Mouse (Mus musculus): ENCODE results near the gene Osbpl9. TPM values are rescaled to one million over a fixed set of nuclear protein-coding genes. Genes with fewer than 3 reads are reported as not detected.

Gene Osbpl9
- polyA plus RNA-seq, 1 experiment: 113 TPM

- Histone ChIP-seq H3K4me3 (ENCODE audit: insufficient read depth, low read length) (no peak overlapping the region), H3K27ac (ENCODE audit: insufficient read depth, low read length) (no peak overlapping the region), H3K4me1 (ENCODE audit: control insufficient read depth, insufficient read depth, low read length) (0 out of 2 replicates have a peak, but pooled peaks cover 2% of the 10 kb centered on the region)
- no peak for TF ChIP-seq CTCF (IDR thresholded peaks at IDR 0.05; ENCODE audit: borderline replicate concordance, insufficient read depth, low read length)
- TF ChIP-seq POLR2A (IDR thresholded peaks at IDR 0.05; ENCODE audit: low read depth, low read length): no peak
Measured at GRCm38 (mm10) chr4:109042739-109043138, 159.3 kb downstream of the Osbpl9 start.

- TF ChIP-seq CTCF (IDR thresholded peaks at IDR 0.05; ENCODE audit: borderline replicate concordance, insufficient read depth, low read length) (peak; percentile 72; the same call in 1 of the 2 replicates), POLR2A (IDR thresholded peaks at IDR 0.05; ENCODE audit: low read depth, low read length) (no peak)
- H3K4me3 ChIP-seq (ENCODE audit: insufficient read depth, low read length): no peak overlapping the region
- H3K27ac ChIP-seq (ENCODE audit: insufficient read depth, low read length): no peak overlapping the region
- no peaks in the 10 kb centered on the region for H3K4me1 ChIP-seq (ENCODE audit: control insufficient read depth, insufficient read depth, low read length)
Measured at GRCm38 (mm10) chr4:109036327-109036726, 165.7 kb downstream of the Osbpl9 start.

DNA sequence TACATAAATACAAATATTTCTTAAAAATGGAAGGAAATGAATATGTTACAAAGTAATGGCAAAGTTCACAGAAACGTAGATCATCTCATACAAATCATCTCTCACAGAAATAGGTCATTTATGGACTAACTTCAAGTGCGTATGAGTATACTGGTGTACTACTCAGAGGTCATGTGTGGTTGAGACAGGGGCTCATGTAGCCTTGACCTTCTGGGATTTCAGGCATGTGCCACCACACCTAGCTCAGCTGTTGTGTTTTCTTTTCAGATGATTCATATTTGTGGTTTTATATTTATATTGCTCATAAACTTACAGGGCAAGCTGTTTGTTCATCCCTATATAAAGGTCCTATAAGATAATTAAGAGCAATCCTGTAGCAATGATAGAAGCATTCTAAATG is 171.8 kb downstream of the Osbpl9 start:
- no peak overlapping the region for H3K27ac ChIP-seq (ENCODE audit: insufficient read depth, low read length)
- TF ChIP-seq POLR2A (IDR thresholded peaks at IDR 0.05; ENCODE audit: low read depth, low read length) (no peak), CTCF (IDR thresholded peaks at IDR 0.05; ENCODE audit: borderline replicate concordance, insufficient read depth, low read length) (no peak)
- no peak overlapping the region for H3K4me3 ChIP-seq (ENCODE audit: insufficient read depth, low read length)
- no peaks in the 10 kb centered on the region for H3K4me1 ChIP-seq (ENCODE audit: control insufficient read depth, insufficient read depth, low read length)

DNA sequence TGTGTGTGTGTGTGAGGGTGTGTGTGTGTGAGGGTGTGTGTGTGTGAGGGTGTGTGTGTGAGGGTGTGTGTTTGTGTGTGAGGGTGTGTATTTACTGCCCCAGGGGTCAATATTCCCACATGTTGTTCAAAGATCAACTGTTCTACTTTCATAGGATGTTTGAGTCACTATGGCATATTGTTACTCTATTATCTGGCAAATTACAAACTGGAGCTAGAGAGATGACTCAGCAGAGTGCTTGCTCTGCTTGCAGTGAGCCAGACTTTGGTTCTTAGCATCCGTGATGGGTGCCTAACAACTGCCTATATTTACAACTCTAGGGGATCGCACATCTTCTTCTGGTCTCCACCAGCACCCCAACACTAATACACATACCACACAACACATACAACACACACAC is 172.2 kb downstream of the Osbpl9 start:
- no peaks in the 10 kb centered on the region for H3K4me1 ChIP-seq (ENCODE audit: control insufficient read depth, insufficient read depth, low read length)
- H3K4me3 ChIP-seq (ENCODE audit: insufficient read depth, low read length): no peak overlapping the region
- TF ChIP-seq POLR2A (IDR thresholded peaks at IDR 0.05; ENCODE audit: low read depth, low read length) (no peak), CTCF (IDR thresholded peaks at IDR 0.05; ENCODE audit: borderline replicate concordance, insufficient read depth, low read length) (no peak)
- no peak overlapping the region for H3K27ac ChIP-seq (ENCODE audit: insufficient read depth, low read length)

DNA sequence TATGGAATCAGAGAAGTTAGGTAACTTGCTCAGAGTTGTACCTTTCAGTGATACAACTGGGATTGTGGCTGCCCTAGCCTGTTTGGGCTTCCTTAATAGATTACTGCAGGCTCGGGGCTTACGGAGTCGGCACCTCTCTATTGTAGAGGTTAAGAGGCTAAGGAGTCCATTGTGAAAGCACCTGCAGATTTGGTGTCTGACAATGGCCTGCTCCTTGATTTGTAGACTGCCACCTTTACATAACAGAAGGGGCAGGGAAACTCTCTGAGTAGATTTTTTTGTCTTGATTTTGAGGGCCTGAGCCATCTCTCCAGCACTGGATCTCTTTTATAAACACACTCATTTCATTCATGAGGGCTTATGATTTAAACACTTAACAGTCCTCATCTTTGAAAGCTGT is 175.5 kb downstream of the Osbpl9 start:
- Histone ChIP-seq H3K4me1 (ENCODE audit: control insufficient read depth, insufficient read depth, low read length) (no peaks in the 10 kb centered on the region), H3K4me3 (ENCODE audit: insufficient read depth, low read length) (no peak overlapping the region), H3K27ac (ENCODE audit: insufficient read depth, low read length) (no peak overlapping the region)
- no peak for TF ChIP-seq CTCF (IDR thresholded peaks at IDR 0.05; ENCODE audit: borderline replicate concordance, insufficient read depth, low read length)
- no peak for TF ChIP-seq POLR2A (IDR thresholded peaks at IDR 0.05; ENCODE audit: low read depth, low read length)

DNA sequence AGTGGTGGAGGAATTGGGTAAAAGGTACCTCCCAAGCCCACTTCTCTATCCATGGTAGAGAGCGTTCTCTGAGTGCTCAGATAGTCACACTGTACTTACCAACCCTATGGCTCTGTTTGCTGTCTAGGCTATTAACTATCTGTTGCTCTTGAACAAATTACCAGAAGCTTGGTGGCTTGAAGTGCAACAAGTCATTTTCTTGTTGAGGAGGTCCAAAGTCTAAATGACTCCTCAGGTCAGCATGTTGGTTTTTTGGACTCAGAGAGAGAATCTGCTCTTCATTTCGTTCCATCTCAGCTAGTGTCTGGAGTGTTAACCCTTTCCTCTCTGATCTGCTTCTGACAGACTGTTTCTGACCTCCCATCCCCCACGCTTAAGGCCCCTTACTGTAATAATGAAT is 177.0 kb downstream of the Osbpl9 start:
- Histone ChIP-seq H3K4me3 (ENCODE audit: insufficient read depth, low read length) (no peak overlapping the region), H3K4me1 (ENCODE audit: control insufficient read depth, insufficient read depth, low read length) (no peaks in the 10 kb centered on the region), H3K27ac (ENCODE audit: insufficient read depth, low read length) (no peak overlapping the region)
- TF ChIP-seq POLR2A (IDR thresholded peaks at IDR 0.05; ENCODE audit: low read depth, low read length): no peak

- no peak for TF ChIP-seq CTCF (IDR thresholded peaks at IDR 0.05; ENCODE audit: borderline replicate concordance, insufficient read depth, low read length)
- TF ChIP-seq POLR2A (IDR thresholded peaks at IDR 0.05; ENCODE audit: low read depth, low read length): no peak
- H3K4me1 ChIP-seq (ENCODE audit: control insufficient read depth, insufficient read depth, low read length): no peaks in the 10 kb centered on the region
- no peak overlapping the region for H3K4me3 ChIP-seq (ENCODE audit: insufficient read depth, low read length)
- no peak overlapping the region for H3K27ac ChIP-seq (ENCODE audit: insufficient read depth, low read length)
Measured at GRCm38 (mm10) chr4:109021976-109022375, 180.1 kb downstream of the Osbpl9 start.

DNA sequence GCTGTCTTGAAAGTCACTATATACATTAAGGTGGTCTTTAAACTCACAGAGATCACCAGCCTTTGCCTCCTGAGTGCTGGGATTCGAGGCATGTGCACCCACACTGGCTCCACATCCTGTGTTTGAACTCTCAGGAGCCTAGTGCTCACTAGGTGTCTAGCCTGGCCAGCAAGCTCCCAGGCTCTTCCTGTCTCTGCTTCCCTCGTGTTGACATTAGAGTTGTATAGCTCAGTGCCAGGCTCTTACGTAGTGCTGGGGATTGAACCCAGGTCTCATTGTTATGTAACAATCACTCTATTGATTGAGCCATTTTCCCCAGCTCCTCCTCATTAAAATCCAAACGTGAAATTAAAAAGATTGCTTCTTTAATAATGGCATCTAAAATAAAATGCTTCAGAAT is 182.8 kb downstream of the Osbpl9 start:
- Histone ChIP-seq H3K27ac (ENCODE audit: insufficient read depth, low read length) (no peak overlapping the region), H3K4me1 (ENCODE audit: control insufficient read depth, insufficient read depth, low read length) (no peaks in the 10 kb centered on the region), H3K4me3 (ENCODE audit: insufficient read depth, low read length) (no peak overlapping the region)
- TF ChIP-seq CTCF (IDR thresholded peaks at IDR 0.05; ENCODE audit: borderline replicate concordance, insufficient read depth, low read length) (no peak), POLR2A (IDR thresholded peaks at IDR 0.05; ENCODE audit: low read depth, low read length) (no peak)

GRCm38 (mm10) chr4:109017441-109017840 is 184.6 kb downstream of the Osbpl9 start:
- H3K27ac ChIP-seq (ENCODE audit: insufficient read depth, low read length): no peak overlapping the region
- no peak overlapping the region for H3K4me3 ChIP-seq (ENCODE audit: insufficient read depth, low read length)
- no peaks in the 10 kb centered on the region for H3K4me1 ChIP-seq (ENCODE audit: control insufficient read depth, insufficient read depth, low read length)
- no peak for TF ChIP-seq POLR2A (IDR thresholded peaks at IDR 0.05; ENCODE audit: low read depth, low read length)
- TF ChIP-seq CTCF (IDR thresholded peaks at IDR 0.05; ENCODE audit: borderline replicate concordance, insufficient read depth, low read length): no peak

- Histone ChIP-seq H3K27ac (ENCODE audit: insufficient read depth, low read length) (no peak overlapping the region), H3K4me3 (ENCODE audit: insufficient read depth, low read length) (no peak overlapping the region), H3K4me1 (ENCODE audit: control insufficient read depth, insufficient read depth, low read length) (peaks cover 2% of the 10 kb centered on the region; the same call in 1 of the 2 replicates)
- TF ChIP-seq POLR2A (IDR thresholded peaks at IDR 0.05; ENCODE audit: low read depth, low read length): no peak
- no peak for TF ChIP-seq CTCF (IDR thresholded peaks at IDR 0.05; ENCODE audit: borderline replicate concordance, insufficient read depth, low read length)
Measured at GRCm38 (mm10) chr4:109014091-109014490, 188.0 kb downstream of the Osbpl9 start.

Other genes starting within 250 kb of the Osbpl9 start
- 214 and 216 TPM in 2 replicates for gene Nrd1, start 201.6 kb downstream of the Osbpl9 start, polyA plus RNA-seq (2011; ENCODE audit: insufficient read length, low read depth, missing spikeins)
- gene Calr4, start 32.2 kb upstream of the Osbpl9 start, polyA plus RNA-seq (2011; ENCODE audit: insufficient read length, low read depth, missing spikeins): not detected in 2 replicates
- gene Eps15, start 78.0 kb upstream of the Osbpl9 start, polyA plus RNA-seq (2011; ENCODE audit: insufficient read length, low read depth, missing spikeins): 76.1 and 83.9 TPM in 2 replicates
- 0.83 and 2.7 TPM in 2 replicates for gene Ttc39a, start 204.4 kb upstream of the Osbpl9 start, polyA plus RNA-seq (2011; ENCODE audit: insufficient read length, low read depth, missing spikeins)